Mouse (Mus musculus) cerebellum, adult 2 months (tissue): ENCODE data around the gene Hnrnpu.

Experiments
- CTCF ChIP-seq: fragments of 200-500 bp; IDR thresholded peaks from 2 replicates; pipeline ENCODE4 v1.5.1; 2011; ENCODE audit warnings: low read depth, mild to moderate bottlenecking, control low read depth, low read length, moderate library complexity, borderline replicate concordance; ENCODE audit not compliant: insufficient read depth
- POLR2A ChIP-seq: fragments of 200-500 bp; IDR thresholded peaks from 2 replicates; pipeline ENCODE4 v1.6.1; 2011; ENCODE audit warnings: low read length, control low read depth, borderline replicate concordance; ENCODE audit not compliant: insufficient read depth

DNA sequence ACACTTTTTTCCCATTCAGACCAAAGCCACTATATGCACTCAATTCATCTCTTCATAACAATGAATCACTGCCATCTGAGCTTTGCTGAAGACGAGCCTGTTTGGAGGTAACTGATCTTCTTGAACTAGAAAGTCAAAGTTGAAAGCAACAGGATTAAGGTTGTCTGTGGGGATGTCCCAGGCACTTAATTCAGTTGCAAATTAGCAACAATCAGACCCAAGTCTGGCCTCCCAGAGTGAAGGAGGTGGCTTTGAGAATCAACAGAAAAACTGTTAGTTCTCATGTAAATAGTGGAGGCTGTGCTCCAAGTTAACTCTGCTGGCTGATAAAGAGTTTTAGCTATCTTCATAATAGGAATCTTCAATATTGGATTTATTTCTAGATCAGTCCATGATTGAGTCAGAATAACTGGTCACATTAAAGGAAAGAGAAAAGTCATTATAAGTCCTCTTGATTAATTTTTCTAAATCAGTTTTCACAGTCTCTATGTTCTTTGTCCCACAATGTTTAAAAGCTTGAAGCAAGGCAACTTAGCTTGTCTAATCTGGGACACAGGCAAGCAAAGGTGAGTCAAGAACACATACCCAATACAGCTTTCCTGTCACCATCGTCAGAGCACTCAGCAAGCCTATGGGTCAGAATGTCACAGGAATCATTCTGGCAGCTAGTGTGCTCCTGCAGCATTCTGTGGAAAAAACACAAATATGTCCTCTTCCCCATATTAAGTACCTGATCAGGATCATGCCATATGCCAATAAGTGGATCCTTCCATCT, 53.5 kb downstream of the Hnrnpu start:
- no peak for TF ChIP-seq CTCF
- TF ChIP-seq POLR2A: no peak
